Mouse (Mus musculus) mesoderm, embryonic 11.5 days (tissue): ENCODE measurements around the gene Utp15.

Source experiments
- DNase-seq: peaks from one replicate; pipeline ENCODE4 v3.0.0-alpha.2; 2012; ENCODE audit warnings: low read depth, low spot score

Utp15 gene

GRCm38 (mm10) chr13:98262636-98263457 is at the start of gene Utp15, which contains the start of gene Ankra2:
Utp15 (minus strand) TSS chr13:98263041.
Ankra2 (plus strand) TSS chr13:98263074.
- DNase-seq: peak; percentile 100

- DNase-seq: no peak
Measured at GRCm38 (mm10) chr13:98311597-98311996, 48.8 kb upstream of the Utp15 start.

- DNase-seq: no peak
Measured at GRCm38 (mm10) chr13:98308724-98309123, 45.9 kb upstream of the Utp15 start.

- DNase-seq: no peak
Measured at GRCm38 (mm10) chr13:98308004-98308403, 45.2 kb upstream of the Utp15 start.

- DNase-seq: no peak
Measured at GRCm38 (mm10) chr13:98306852-98307475, 44.1 kb upstream of the Utp15 start.

GRCm38 (mm10) chr13:98306393-98306792 is 43.6 kb upstream of the Utp15 start:
- no peak for DNase-seq

- DNase-seq: no peak
Measured at GRCm38 (mm10) chr13:98305257-98305656, 42.4 kb upstream of the Utp15 start.

- peak; percentile 93 for DNase-seq
Measured at GRCm38 (mm10) chr13:98298833-98299758, 36.3 kb upstream of the Utp15 start.

- no peak for DNase-seq
Measured at GRCm38 (mm10) chr13:98297883-98298482, 35.1 kb upstream of the Utp15 start.

GRCm38 (mm10) chr13:98296072-98296471 is 33.2 kb upstream of the Utp15 start:
- no peak for DNase-seq

- no peak for DNase-seq
Measured at GRCm38 (mm10) chr13:98291712-98292111, 28.9 kb upstream of the Utp15 start.

GRCm38 (mm10) chr13:98290719-98291118 is 27.9 kb upstream of the Utp15 start:
- no peak for DNase-seq

- DNase-seq: no peak
Measured at GRCm38 (mm10) chr13:98280990-98281650, 18.3 kb upstream of the Utp15 start.

GRCm38 (mm10) chr13:98279686-98280085 is 16.8 kb upstream of the Utp15 start, which contains the start of gene Gm21976:
Gm21976 (plus strand) TSS chr13:98279887.
- DNase-seq: no peak

- no peak for DNase-seq
Measured at GRCm38 (mm10) chr13:98277501-98277900, 14.7 kb upstream of the Utp15 start.

- no peak for DNase-seq
Measured at GRCm38 (mm10) chr13:98276253-98276652, 13.4 kb upstream of the Utp15 start.

GRCm38 (mm10) chr13:98275646-98276045 is 12.8 kb upstream of the Utp15 start:
- no peak for DNase-seq

GRCm38 (mm10) chr13:98274023-98274422 is 11.2 kb upstream of the Utp15 start:
- DNase-seq: no peak

- DNase-seq: peak; percentile 24
Measured at GRCm38 (mm10) chr13:98264111-98264510, 1.3 kb upstream of the Utp15 start.

- DNase-seq: no peak
Measured at GRCm38 (mm10) chr13:98263458-98263987, 682 bp upstream of the Utp15 start.

- no peak for DNase-seq
Measured at GRCm38 (mm10) chr13:98254921-98255320, 7.9 kb downstream of the Utp15 start.
